Mouse (Mus musculus) spleen, postnatal 4 days (tissue): ENCODE measurements around the gene Dnajb12.

Source experiments
- DNase-seq, 2 experiments: peaks; one replicate each; pipeline ENCODE4 v3.0.0; 2022; ENCODE audit warnings: low spot score in 2 of 2

The Dnajb12 gene

DNA sequence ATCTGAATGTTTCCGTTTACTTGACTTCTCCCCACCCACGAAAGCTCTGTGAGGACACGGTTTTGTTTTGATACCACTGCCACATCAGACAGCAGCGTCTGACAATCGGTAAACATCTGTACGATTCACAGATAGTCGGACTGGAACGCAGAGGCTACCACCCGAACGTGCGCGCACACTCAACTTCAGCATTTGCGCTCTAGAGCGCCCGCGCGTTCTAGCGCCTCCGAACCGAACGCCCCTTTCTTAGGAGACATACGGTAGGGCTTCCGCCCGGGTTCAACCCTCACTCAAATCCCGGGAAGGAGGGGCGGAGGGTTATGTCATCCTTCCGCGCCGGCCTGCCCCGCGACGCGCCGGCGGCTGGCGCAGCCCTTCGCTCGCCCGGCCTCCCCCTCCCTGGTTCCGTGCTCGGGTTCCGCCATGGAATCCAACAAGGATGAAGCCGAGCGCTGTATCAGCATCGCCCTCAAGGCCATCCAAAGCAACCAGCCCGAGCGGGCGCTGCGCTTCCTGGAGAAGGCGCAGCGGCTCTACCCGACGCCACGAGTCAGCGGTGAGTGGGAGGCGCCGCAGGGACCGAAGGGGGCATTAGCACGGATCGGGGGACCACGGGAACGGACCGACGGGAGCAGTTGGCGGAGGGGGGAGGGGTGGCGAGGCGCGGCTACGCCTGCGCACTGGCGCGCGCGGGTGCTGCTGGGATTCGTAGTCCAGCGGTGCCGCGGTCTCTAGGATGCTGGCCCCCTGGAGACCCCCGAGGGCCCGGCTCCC is at the start of gene Dnajb12:
Gene Dnajb12, plus strand, starts transcription at position 302 of the 774 bp plus-strand sequence.
- DNase-seq: peak; percentile 92 to 98

DNA sequence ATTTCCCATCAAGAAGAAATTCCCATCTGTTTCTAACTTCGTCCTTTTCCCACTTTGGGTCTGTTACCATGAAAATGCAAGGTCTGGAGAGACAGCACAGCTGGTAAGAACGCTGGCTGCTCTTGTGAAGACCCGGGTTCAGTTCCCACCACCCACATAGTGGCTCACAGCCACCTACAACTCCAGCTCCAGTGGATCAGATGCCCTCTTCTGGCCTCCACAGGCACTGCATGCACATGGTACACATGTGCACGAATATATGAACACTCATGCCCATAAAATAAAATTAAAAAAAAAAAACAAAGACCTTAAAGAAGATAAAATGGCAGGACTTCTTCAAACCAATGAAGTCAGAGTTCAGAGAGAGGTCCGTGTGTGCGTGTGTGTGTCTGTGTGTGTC is 49.5 kb upstream of the Dnajb12 start:
- DNase-seq: no peak

DNA sequence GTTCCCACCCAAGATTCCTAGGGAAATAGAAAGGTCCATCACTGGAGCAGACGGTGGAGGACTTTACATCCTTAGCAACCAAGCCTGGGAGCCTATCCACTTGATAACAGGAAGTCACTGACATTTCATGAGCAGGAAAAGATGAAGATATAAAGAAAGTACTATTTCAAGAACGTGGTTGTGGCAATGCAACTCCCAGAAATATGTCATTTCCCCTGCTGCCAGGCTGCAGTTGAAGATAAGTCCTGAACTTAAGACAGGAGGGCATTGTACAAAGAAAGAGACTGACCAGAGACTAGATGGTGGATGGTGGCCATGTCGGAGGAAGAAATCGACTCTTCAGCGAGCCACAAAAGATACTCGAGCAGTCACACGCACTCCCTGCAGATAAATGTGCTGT is 47.4 kb upstream of the Dnajb12 start:
- no peak for DNase-seq

DNA sequence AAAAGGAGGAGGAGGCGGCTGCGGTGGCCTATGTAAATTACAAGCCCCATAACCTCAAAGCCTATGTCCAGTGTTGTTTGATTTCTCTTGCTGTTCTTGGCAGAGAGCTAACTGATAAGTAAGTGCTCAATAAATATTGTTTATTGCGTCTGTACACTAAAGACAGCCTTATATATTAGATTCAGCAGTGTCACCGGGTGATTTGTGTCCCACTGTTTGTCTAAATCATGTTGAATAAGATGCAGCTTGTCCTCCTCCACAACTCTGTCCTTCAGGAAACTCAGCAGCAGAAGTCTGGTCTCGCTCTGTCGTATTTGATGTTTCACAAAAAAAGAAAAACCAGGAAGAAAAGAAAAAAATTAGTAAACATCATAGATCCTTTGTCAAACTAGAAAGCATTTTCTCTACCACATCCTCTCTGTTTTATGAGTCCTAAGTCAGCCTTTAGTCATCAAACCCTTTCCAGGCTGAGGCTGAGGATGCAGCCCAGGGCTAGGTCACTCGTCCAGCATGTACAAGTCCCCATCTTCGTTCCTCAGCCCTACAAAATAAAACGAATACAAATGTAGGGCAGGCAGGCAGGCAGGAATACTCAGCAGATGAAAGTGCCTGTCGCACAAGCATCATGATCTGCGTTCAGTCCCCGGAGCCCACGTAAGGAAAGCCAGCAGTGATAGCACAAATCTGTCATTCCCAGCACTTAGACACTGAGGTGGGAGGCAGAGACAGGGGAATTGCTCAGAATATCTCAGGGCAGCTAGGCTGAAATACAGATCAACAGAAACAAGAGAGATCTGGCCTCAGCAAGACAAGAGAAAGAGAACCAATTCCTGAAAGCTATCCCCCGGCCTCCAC is 43.8 kb upstream of the Dnajb12 start:
- no peak for DNase-seq

DNA sequence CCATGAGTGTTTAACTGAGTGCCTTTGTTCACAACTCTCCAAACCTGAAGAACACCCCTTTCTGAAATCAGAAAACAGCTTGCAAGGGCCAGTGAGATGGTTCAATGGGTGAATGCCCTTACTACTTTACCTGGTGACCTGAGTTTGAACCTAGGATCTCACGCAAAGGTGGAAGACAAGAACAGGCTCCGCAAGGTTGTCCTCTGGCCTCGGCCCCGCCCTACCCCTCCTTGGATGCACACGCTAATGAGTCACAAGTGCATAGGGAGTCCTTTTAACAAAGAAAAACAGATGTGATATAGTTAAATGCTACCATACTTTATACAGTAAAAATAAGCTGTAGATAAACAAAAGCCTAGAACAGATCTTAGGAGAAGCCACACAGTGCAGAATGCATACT is 41.9 kb upstream of the Dnajb12 start:
- no peak for DNase-seq

DNA sequence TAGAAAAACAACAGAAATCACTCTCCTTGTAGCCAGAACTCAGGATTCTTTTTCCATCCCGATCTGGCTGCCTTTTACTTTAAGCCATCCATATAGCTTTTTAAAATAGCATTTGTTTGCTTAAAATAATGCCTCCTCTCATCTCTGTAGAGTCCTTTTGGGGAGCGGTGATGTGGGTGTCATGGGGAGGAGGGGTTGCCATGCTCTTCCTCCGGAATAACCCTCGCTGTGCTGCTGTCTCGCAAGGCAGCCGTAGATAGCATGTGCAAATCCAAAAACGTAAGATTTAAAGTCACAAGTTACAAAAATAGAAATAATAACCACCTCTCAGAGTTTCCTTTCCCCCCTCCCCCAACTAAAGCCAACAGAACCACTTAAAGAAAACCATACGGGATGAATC is 37.9 kb upstream of the Dnajb12 start:
- no peak for DNase-seq

DNA sequence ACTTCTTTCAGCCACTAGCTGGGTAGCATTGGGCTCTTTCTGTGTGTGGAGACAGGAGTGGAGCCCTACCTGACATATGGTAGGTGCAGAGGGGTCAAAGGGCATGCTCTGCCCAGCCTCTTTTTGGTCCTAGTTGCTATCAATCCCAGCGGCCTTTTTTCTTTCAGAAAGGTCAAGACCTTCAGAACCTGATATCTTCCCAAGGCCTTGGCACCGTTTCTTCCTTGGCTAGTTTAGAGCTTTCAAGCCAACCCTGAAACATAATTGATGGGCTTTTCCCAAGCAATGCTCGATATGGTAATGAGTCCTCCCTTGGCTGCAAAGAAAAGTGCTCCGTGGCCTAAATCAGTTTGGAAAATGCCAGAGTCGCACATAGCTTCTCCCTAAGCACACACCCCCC is 36.2 kb upstream of the Dnajb12 start:
- no peak for DNase-seq

DNA sequence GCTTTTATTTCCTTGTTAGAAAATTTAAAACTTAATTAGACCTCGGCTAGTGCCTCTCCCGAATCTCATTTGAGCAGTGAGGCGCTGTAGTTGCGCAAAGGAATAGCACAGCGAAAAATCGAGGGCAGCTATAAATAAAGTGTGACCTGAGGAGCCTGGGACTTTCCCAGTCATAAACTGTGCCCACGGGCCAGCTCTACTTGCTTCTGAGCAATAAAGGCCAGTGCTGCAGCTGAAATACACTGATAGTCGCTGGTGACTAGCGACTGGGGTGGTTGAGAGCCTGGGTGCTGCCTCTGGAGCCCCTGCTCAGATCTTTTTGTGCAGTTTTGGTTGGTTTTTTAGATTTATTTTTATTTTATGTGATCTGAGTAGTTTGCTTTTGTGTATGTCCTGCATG is 34.7 kb upstream of the Dnajb12 start:
- no peak for DNase-seq

DNA sequence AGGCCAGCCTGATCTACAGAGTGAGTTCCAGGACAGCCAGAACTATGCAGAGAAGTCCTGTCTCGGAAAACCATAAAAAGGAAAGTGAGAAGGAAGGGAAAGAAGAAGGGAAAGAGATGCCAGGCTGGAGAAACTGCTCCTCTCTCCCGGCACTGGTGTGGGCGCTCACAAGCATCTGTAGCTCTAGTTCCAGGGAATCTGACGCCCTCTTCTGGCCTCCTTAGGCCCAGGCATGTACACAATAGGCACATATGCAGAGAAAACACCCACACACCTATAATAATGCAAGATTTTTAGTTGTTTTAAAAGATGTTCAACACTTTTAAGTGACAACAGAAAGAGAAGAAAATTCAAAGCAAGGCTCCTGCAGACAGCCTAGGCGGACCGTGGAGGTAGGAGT is 32.9 kb upstream of the Dnajb12 start:
- no peak for DNase-seq

DNA sequence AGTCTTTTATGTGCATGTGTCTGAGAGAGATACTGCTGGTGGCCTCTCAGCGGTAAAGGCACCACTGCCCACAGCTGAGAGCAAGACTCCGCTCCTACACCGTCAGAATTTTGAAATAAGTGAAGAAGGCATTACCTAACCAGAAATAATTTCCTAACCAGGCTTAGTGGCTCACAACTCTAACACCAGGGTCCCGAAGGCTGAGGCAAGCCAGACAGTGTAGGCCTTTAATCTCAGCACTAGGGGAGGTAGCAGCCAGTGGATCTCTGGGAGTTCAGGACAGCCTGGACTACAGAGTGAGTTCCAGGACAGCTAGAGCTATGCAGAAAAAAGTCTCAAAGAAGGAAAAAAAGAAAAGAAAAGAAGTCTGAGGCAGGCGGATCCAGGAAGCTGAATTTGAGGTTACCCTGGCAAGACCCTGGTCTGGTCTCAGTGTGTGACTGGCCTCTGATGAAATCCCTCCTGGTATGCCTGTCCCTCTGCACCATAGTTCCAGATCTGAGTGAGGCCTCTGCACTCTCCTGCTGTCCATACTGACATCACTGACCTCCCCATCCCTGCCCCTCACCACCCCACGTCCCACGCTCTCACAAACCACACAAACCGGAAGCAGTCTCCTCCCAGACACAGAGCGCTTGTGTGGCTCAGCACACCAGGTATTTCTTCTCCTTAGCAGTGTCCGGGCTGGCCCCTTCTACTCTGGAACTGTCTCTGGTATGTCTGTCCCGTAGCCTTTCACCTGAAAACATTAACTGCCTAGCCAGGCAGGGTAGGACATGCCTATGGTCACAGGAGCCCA is 31.1 kb upstream of the Dnajb12 start:
- DNase-seq: no peak

DNA sequence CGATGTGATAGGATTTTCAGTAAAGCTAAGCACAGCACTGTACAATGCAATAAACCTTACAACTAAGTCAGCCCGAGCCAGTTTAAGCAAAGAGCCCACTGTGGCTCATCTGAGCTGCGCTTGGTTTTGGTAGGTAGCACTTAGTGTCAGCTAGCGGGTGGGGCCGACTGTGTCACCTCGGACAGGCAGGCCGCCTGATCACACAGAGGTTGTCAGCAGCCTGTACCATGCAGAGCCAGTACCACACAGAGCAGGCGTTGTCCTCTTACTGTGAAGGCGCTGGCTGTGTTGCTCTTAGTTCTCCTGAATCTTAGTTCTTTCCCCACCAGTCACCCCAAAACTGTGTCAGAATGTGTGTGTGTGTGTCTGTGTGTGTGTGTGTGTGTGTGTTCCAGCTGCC is 30.4 kb upstream of the Dnajb12 start:
- no peak for DNase-seq

DNA sequence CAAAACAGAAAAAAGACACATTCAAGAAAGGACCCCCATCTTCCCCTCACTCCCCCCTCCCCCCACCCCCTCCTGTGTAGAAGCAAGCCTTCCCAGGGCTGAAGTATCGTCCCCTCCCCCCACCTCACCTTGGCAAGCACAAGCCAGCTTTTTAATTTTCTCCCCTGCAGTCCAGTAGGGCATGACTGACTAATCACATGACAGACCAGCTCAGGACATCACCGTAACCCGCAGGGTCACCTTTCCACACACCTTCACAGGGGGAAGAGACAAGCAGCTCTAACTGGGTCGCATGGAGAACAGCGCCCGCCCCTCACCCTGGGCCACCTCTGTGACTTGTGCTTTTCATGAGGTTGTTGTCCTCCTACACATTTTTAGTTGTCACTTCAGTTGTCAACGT is 30.0 kb upstream of the Dnajb12 start:
- no peak for DNase-seq

DNA sequence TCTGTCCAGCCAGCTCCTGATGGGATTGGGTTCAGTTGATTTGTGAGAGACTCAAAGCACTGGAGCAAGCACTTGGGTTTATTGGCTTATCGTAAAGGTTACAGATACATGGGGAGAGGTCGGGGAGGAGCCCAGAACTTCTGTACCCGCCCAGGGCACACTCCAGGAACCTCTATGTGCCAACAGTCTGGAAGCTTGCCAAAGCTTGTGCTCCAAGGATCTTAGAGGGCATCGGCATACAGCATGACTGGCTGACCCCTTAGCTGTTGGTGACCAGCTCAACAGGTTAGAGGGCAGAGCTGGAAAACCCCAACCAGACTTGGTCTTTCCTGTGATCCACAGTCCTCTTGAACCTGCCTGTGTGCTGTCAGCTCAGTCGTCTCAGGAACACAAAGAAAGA is 22.2 kb upstream of the Dnajb12 start:
- DNase-seq: no peak

DNA sequence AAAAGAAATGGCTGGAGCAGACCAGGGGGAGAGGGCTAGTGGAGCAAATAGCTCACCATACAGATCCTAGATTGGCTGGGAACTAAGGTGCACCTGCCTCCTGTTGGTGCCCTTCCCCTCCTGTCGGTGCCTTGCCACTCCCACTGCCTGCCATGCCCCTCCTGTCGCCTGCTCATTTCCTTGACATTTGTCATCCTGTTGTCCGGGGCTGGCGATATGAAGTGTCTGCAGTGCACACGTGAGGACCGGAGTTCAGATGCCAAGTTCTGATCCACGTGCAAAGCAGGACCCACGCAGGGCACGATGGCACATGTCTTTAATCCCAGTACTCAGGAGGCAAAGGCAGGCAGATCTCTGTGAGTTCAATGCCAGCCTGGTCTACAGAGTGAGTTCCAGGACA is 18.7 kb upstream of the Dnajb12 start:
- no peak for DNase-seq

DNA sequence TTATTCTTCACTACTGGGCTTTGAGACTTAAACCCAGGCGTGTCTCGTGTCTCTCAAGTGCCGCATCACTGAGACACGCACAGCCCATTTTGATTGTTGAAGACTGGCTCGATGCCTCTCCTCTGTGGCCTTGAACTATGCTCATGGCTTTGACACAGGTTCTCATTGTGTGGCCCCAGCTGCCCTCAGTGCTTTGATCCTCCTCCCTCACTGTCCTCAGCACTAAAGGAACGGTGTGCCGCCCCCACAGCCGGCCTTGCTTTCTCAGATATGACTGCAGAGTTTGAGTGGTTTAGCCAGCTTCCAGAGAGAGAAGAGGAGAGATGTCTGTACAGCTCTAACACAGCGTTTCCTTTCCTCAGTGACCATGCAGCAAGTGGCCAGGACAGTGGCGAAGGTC is 18.2 kb upstream of the Dnajb12 start:
- DNase-seq: no peak

DNA sequence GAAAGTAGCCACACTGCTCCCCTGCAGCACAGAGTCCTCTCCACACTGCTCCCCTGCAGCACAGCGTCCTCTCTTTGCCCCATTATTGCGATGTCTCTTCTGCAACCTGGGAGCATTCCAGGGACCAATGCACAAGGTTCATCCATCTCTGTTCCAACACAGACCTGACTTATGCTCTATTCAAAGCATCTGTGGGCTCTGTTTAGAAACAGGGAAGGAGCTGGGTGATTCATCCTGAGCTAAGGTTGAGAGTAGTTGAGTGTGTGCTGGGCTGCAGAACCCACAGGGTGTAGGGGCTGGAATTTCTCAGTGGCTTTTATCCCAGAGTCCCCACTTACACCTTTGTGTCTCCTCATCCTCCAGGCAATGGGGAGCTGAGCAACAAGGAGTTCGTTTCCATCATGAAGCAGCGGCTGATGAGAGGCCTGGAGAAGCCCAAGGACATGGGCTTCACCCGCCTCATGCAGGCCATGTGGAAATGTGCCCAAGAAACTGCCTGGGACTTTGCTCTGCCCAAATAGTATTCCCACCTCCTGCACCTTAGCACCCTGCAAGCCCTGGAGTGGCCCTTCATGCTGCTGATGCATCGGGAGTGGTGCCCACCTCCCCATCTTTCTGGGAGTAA is 16.4 kb upstream of the Dnajb12 start:
- no peak for DNase-seq

DNA sequence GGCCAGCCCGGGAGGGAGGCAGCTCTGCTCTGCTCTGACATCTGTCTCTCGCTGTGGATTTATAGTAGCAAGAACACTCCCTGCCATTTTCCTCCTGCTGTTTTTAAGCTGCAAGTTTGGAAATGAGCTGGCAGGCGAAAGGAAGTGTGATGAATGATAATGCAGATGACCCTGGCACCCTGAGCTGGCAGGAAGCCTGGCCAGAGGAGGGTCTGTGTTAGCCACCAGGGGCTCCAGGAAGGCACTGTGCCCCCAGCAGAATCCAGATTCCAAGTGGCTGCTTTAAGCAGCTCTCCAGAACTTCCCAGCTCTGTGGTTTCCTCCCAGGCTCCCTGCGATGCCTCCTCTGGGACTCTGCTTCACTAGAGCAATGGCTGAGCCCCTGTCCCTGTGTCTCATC is 15.7 kb upstream of the Dnajb12 start:
- DNase-seq: no peak

DNA sequence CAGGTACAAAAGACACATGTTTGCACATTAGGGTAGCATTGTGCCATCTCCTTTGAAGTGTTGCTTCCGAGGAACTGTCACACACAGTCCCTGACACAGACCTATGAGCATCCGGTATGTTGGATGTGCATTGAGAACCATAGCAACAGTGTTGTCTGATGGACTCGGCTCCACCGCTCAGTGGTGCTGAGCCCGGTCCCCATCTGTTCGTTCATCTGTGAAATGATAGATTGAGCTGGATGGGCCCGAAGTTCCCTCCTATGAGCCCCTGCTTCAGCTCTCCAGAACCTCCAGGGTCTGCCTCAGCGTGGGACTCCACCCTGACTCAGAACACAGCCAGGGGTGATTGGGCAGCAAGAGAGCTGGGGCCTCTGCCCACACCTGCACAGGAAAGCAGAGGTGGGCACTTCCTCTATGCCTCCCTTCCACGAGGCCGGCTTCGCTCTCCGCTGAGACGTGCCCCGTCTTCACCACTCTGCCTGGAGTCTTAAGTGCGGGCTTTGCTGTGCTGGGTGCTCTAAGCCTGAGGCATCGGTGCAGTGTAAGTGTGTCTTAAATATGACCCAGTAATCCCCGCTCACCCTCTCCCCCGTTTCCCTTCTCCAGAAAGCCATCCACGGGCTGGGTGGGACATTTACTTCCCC is 15.0 kb upstream of the Dnajb12 start:
- no peak for DNase-seq

DNA sequence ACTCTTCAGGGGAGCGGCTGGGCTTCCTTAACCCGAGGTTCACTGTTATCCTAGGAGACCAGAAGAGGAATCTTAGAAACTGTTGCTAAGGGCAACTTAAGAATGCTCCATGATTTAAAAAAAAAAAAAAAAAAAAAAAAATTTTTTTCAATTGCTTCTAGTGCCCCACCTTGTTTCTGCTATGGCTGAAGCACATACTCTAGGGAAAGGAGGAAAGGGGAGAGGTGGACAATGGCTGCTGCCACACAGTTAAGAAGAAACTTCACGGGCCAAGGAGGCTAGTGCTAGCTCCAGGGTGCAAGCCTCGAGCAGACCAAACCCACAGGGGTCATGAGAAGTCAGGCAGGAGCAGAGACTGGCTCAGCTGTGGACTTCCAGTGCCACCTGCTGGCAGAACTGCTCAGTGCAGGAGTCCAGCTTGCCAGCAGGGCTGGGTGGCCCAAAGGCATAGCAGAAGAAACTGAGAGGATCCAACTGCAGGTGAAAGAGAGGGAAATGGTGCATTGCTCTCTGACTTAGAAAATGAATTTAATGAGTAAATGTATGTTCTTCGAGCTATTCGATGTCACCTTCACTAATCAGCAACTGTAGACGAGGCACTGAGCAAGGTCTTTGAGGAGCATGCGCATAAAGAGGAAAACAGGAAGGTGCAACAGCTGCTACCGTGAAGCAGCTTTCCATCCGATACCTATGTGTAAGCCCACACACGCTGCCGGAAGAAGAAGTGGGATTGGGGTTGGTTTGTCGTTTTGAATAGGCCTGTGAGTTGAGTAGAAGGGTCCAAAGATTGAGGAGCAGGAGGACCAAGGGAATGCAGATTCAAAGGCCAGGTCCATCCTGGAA is 14.3 kb upstream of the Dnajb12 start:
- DNase-seq: peak; percentile 88 to 96

DNA sequence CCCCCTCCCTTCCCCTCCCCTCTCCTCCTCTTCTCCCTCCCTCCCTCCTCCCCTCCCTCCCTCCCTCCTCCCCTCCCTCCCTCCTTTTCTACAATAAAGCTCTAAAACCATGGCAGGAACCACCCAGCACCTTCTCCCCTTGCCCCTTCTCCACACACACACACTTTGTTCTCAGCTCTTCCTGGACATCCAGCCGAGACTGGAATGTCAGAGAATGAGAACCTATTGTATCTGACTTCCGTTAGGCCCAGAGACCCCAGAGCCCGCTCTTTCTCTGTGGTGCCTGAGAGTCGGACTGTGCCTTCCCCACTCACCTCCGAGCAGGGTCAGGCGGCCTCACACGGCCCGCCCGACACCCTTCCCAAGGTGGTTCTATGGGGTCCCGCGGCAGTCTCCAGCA is 11.1 kb upstream of the Dnajb12 start:
- DNase-seq: no peak

DNA sequence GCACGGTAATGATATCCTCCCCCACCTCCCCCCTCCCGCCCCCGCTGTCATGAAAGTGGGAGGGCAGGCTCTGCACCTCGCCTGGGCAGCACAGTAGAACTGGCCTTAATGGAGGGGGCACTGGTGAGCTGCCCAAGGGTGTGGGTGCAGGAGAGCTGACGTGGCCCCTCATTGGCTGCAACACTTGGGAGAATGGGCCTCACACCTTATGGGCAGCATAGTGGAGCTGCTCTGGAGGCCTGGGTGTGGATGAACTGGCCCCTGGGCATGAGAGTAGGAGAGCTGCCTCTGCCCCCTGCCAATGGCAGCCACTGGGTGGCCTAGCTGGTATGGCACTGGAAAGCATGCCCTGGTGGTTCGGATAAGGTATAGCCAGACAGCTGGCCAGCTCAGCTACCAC is 9.3 kb upstream of the Dnajb12 start:
- no peak for DNase-seq
